Mouse (Mus musculus) megakaryocyte-erythroid progenitor cell, adult 5-6 weeks (primary cell): ENCODE data around the gene Tm9sf1. TPM values are rescaled to one million over a fixed set of nuclear protein-coding genes. Genes with fewer than 3 reads are reported as not detected.

Source experiments
- ATAC-seq: replicated peaks from 2 replicates; pipeline ENCODE4 v1.8.0; 2016; ENCODE audit warnings: mild to moderate bottlenecking, inconsistent platforms; ENCODE audit not compliant: severe bottlenecking, poor library complexity, low FRiP score, low TSS enrichment
- total RNA-seq, 2 experiments: library from RNA; stranded (forward) in 1 of 2; stranded (reverse) in 1 of 2; fragments of 200-1000, 215-1000 nt in 1 of 2; fragments of >200 nt in 1 of 2; fragmentation: Nextera tagmentation in 1 of 2; gene quantifications; 2 replicates each; pipeline ENCODE4 v1.2.3; 2014 to 2017

Tm9sf1 gene
- total RNA-seq, 2 experiments from 2014 or later = 52.6 to 61.9 TPM

- ATAC-seq = no peak
Observed at GRCm38 (mm10) chr14:55596036-55596690, 47.4 kb downstream of the Tm9sf1 start.

- ATAC-seq = no peak
Observed at GRCm38 (mm10) chr14:55592226-55592625, 51.4 kb downstream of the Tm9sf1 start.

- ATAC-seq = peak; percentile 86
Observed at GRCm38 (mm10) chr14:55591331-55591891, 52.2 kb downstream of the Tm9sf1 start, which contains the start of gene Rnf31. Gene Rnf31 (plus strand): TSS chr14:55591708.

- ATAC-seq = peak; percentile 80
Observed at GRCm38 (mm10) chr14:55590748-55591330, 52.8 kb downstream of the Tm9sf1 start, which contains the start of gene Psme2. Gene Psme2 (minus strand): TSS chr14:55591113.

GRCm38 (mm10) chr14:55589771-55590448 lies 53.7 kb downstream of the Tm9sf1 start:
- no peak for ATAC-seq

- no peak for ATAC-seq
Observed at GRCm38 (mm10) chr14:55589271-55589670, 54.3 kb downstream of the Tm9sf1 start.

GRCm38 (mm10) chr14:55586149-55586548 lies 57.5 kb downstream of the Tm9sf1 start:
- ATAC-seq = peak; percentile 50

Other genes starting within 250 kb of the Tm9sf1 start
Only the 30 nearest of the 34 such genes appear.
- gene Dhrs4, start 165.0 kb downstream of the Tm9sf1 start, total RNA-seq (2014; fragmentation: Nextera tagmentation) = 103 and 133 TPM in 2 replicates
- 128 and 189 TPM in 2 replicates for gene Dhrs4, start 165.0 kb downstream of the Tm9sf1 start, total RNA-seq (2017)
- 0.77 and 1.3 TPM in 2 replicates for gene Carmil3, start 153.2 kb downstream of the Tm9sf1 start, total RNA-seq (2014; fragmentation: Nextera tagmentation)
- 0.42 and 0.70 TPM in 2 replicates for gene Carmil3, start 153.2 kb downstream of the Tm9sf1 start, total RNA-seq (2017)
- gene Cpne6, start 133.4 kb downstream of the Tm9sf1 start, total RNA-seq (2014; fragmentation: Nextera tagmentation) = not detected in 2 replicates
- not detected in 2 replicates for gene Cpne6, start 133.4 kb downstream of the Tm9sf1 start, total RNA-seq (2017)
- gene Nrl, start 118.8 kb downstream of the Tm9sf1 start, total RNA-seq (2014; fragmentation: Nextera tagmentation) = not detected in 2 replicates
- gene Nrl, start 118.8 kb downstream of the Tm9sf1 start, total RNA-seq (2017) = not detected in 2 replicates
- 66.0 and 88.0 TPM in 2 replicates for gene Pck2, start 103.5 kb downstream of the Tm9sf1 start, total RNA-seq (2014; fragmentation: Nextera tagmentation)
- 48.7 and 55.6 TPM in 2 replicates for gene Pck2, start 103.5 kb downstream of the Tm9sf1 start, total RNA-seq (2017)
- gene Dcaf11, start 83.8 kb downstream of the Tm9sf1 start, total RNA-seq (2014; fragmentation: Nextera tagmentation) = 41.6 and 45.9 TPM in 2 replicates
- gene Dcaf11, start 83.8 kb downstream of the Tm9sf1 start, total RNA-seq (2017) = 48.3 and 115 TPM in 2 replicates
- 2.7 TPM in 1 of 2 replicates, not detected in the other for gene A730061H03Rik, start 83.4 kb downstream of the Tm9sf1 start, total RNA-seq (2014; fragmentation: Nextera tagmentation)
- 14.8 TPM in 1 of 2 replicates, not detected in the other for gene A730061H03Rik, start 83.4 kb downstream of the Tm9sf1 start, total RNA-seq (2017)
- gene Fitm1, start 68.2 kb downstream of the Tm9sf1 start, total RNA-seq (2014; fragmentation: Nextera tagmentation) = not detected in 2 replicates
- not detected in 2 replicates for gene Fitm1, start 68.2 kb downstream of the Tm9sf1 start, total RNA-seq (2017)
- gene Psme1, start 65.7 kb downstream of the Tm9sf1 start, total RNA-seq (2014; fragmentation: Nextera tagmentation) = 311 and 359 TPM in 2 replicates
- 249 and 300 TPM in 2 replicates for gene Psme1, start 65.7 kb downstream of the Tm9sf1 start, total RNA-seq (2017)
- gene Emc9, start 58.5 kb downstream of the Tm9sf1 start, total RNA-seq (2014; fragmentation: Nextera tagmentation) = 37.3 and 44.8 TPM in 2 replicates
- 22.7 and 26.7 TPM in 2 replicates for gene Emc9, start 58.5 kb downstream of the Tm9sf1 start, total RNA-seq (2017)
- gene Psme2, start 52.7 kb downstream of the Tm9sf1 start, total RNA-seq (2014; fragmentation: Nextera tagmentation) = 190 and 268 TPM in 2 replicates
- 208 and 351 TPM in 2 replicates for gene Psme2, start 52.7 kb downstream of the Tm9sf1 start, total RNA-seq (2017)
- gene Rnf31, start 52.1 kb downstream of the Tm9sf1 start, total RNA-seq (2014; fragmentation: Nextera tagmentation) = 35.8 and 47.0 TPM in 2 replicates
- 23.8 and 46.4 TPM in 2 replicates for gene Rnf31, start 52.1 kb downstream of the Tm9sf1 start, total RNA-seq (2017)
- gene Irf9, start 40.2 kb downstream of the Tm9sf1 start, total RNA-seq (2014; fragmentation: Nextera tagmentation) = 57.9 and 65.2 TPM in 2 replicates
- 41.6 and 41.7 TPM in 2 replicates for gene Irf9, start 40.2 kb downstream of the Tm9sf1 start, total RNA-seq (2017)
- gene Rec8, start 25.8 kb downstream of the Tm9sf1 start, total RNA-seq (2014; fragmentation: Nextera tagmentation) = 28.2 and 53.3 TPM in 2 replicates
- gene Rec8, start 25.8 kb downstream of the Tm9sf1 start, total RNA-seq (2017) = 16.0 and 27.6 TPM in 2 replicates
- 79.0 and 101 TPM in 2 replicates for gene Ipo4, start 7.8 kb downstream of the Tm9sf1 start, total RNA-seq (2014; fragmentation: Nextera tagmentation)
- gene Ipo4, start 7.8 kb downstream of the Tm9sf1 start, total RNA-seq (2017) = 21.2 and 26.9 TPM in 2 replicates
- 4.9 and 11.6 TPM in 2 replicates for gene Gm49378, start 5.9 kb downstream of the Tm9sf1 start, total RNA-seq (2014; fragmentation: Nextera tagmentation)
- gene Gm49378, start 5.9 kb downstream of the Tm9sf1 start, total RNA-seq (2017) = 3.5 and 3.7 TPM in 2 replicates
- 0.87 and 0.99 TPM in 2 replicates for gene Tssk4, start 6.4 kb upstream of the Tm9sf1 start, total RNA-seq (2014; fragmentation: Nextera tagmentation)
- gene Tssk4, start 6.4 kb upstream of the Tm9sf1 start, total RNA-seq (2017) = 0.69 TPM in 1 of 2 replicates, not detected in the other
- 39.9 and 57.6 TPM in 2 replicates for gene Mdp1, start 16.7 kb upstream of the Tm9sf1 start, total RNA-seq (2014; fragmentation: Nextera tagmentation)
- 33.5 and 34.1 TPM in 2 replicates for gene Mdp1, start 16.7 kb upstream of the Tm9sf1 start, total RNA-seq (2017)
- gene Gmpr2, start 28.1 kb upstream of the Tm9sf1 start, total RNA-seq (2014; fragmentation: Nextera tagmentation) = 20.2 and 31.1 TPM in 2 replicates
- 22.6 and 24.8 TPM in 2 replicates for gene Gmpr2, start 28.1 kb upstream of the Tm9sf1 start, total RNA-seq (2017)
- 398 and 455 TPM in 2 replicates for gene Nedd8, start 28.3 kb upstream of the Tm9sf1 start, total RNA-seq (2014; fragmentation: Nextera tagmentation)
- gene Nedd8, start 28.3 kb upstream of the Tm9sf1 start, total RNA-seq (2017) = 365 and 374 TPM in 2 replicates
- 22.2 and 59.3 TPM in 2 replicates for gene Tinf2, start 38.0 kb upstream of the Tm9sf1 start, total RNA-seq (2014; fragmentation: Nextera tagmentation)
- gene Tinf2, start 38.0 kb upstream of the Tm9sf1 start, total RNA-seq (2017) = 22.8 and 24.0 TPM in 2 replicates
- not detected in 2 replicates for gene Tgm1, start 70.1 kb upstream of the Tm9sf1 start, total RNA-seq (2014; fragmentation: Nextera tagmentation)
- 0.15 TPM in 1 of 2 replicates, not detected in the other for gene Tgm1, start 70.1 kb upstream of the Tm9sf1 start, total RNA-seq (2017)
- 14.4 and 20.2 TPM in 2 replicates for gene Rabggta, start 78.5 kb upstream of the Tm9sf1 start, total RNA-seq (2014; fragmentation: Nextera tagmentation)
- 7.7 and 12.6 TPM in 2 replicates for gene Rabggta, start 78.5 kb upstream of the Tm9sf1 start, total RNA-seq (2017)
- gene Dhrs1, start 101.9 kb upstream of the Tm9sf1 start, total RNA-seq (2014; fragmentation: Nextera tagmentation) = 21.5 and 31.0 TPM in 2 replicates
- 10.0 and 10.3 TPM in 2 replicates for gene Dhrs1, start 101.9 kb upstream of the Tm9sf1 start, total RNA-seq (2017)
- 35.8 and 52.0 TPM in 2 replicates for gene Nop9, start 101.9 kb upstream of the Tm9sf1 start, total RNA-seq (2014; fragmentation: Nextera tagmentation)
- 24.8 and 27.5 TPM in 2 replicates for gene Nop9, start 101.9 kb upstream of the Tm9sf1 start, total RNA-seq (2017)
- gene Cideb, start 114.7 kb upstream of the Tm9sf1 start, total RNA-seq (2014; fragmentation: Nextera tagmentation) = not detected in 2 replicates
- gene Cideb, start 114.7 kb upstream of the Tm9sf1 start, total RNA-seq (2017) = not detected in 2 replicates
- not detected in 2 replicates for gene Ltb4r2, start 117.6 kb upstream of the Tm9sf1 start, total RNA-seq (2014; fragmentation: Nextera tagmentation)
- gene Ltb4r2, start 117.6 kb upstream of the Tm9sf1 start, total RNA-seq (2017) = 0.38 and 1.7 TPM in 2 replicates
- 0.50 and 3.5 TPM in 2 replicates for gene Ltb4r1, start 122.2 kb upstream of the Tm9sf1 start, total RNA-seq (2014; fragmentation: Nextera tagmentation)
- 0.76 and 3.1 TPM in 2 replicates for gene Ltb4r1, start 122.2 kb upstream of the Tm9sf1 start, total RNA-seq (2017)
- gene Adcy4, start 140.3 kb upstream of the Tm9sf1 start, total RNA-seq (2014; fragmentation: Nextera tagmentation) = not detected in 2 replicates
- not detected in 2 replicates for gene Adcy4, start 140.3 kb upstream of the Tm9sf1 start, total RNA-seq (2017)
- 55.7 and 87.0 TPM in 2 replicates for gene Ripk3, start 145.1 kb upstream of the Tm9sf1 start, total RNA-seq (2014; fragmentation: Nextera tagmentation)
- gene Ripk3, start 145.1 kb upstream of the Tm9sf1 start, total RNA-seq (2017) = 8.9 and 23.1 TPM in 2 replicates